Mouse (Mus musculus) lung, adult 2 months (tissue): Measurements from ENCODE around the gene Ltb.

Experiments used
- CTCF ChIP-seq: fragments of 200-500 bp; IDR thresholded peaks from 2 replicates; pipeline ENCODE4 v1.5.1; 2011; ENCODE audit warnings: mild to moderate bottlenecking, low read length, control low read depth; ENCODE audit not compliant: insufficient read depth
- POLR2A ChIP-seq: fragments of 200-500 bp; IDR thresholded peaks from 2 replicates; pipeline ENCODE4 v1.6.1; 2011; ENCODE audit warnings: low read depth, mild to moderate bottlenecking, control low read depth, low read length, borderline replicate concordance; ENCODE audit errors: extremely low read depth

- no peak for TF ChIP-seq CTCF
- no peak for TF ChIP-seq POLR2A
These were observed 6.9 kb upstream of the Ltb start for GRCm38 (mm10) chr17:35187345-35187744.
